Mouse (Mus musculus) layer of hippocampus, adult 8-10 months (tissue): Measurements from ENCODE around the gene Capn5. TPM values are rescaled to one million over a fixed set of nuclear protein-coding genes. Genes with fewer than 3 reads are reported as not detected.
"Not testable (repeated sequence)": the region's sequence is repeated elsewhere in the genome, so short reads cannot be mapped to it uniquely, and the experiment has no call there.

Experiments
- DNase-seq, 2 experiments: peaks; one replicate each; pipeline ENCODE4 v3.0.0; 2022; ENCODE audit warnings: low spot score in 2 of 2
- total RNA-seq, 4 experiments: library from RNA; stranded (reverse); gene quantifications; 2 replicates each; pipeline ENCODE4 v1.2.4; 2022

Gene Capn5
- 10 to 100 TPM; 37.9 to 46.5 (median 40.4) TPM for total RNA-seq

DNA sequence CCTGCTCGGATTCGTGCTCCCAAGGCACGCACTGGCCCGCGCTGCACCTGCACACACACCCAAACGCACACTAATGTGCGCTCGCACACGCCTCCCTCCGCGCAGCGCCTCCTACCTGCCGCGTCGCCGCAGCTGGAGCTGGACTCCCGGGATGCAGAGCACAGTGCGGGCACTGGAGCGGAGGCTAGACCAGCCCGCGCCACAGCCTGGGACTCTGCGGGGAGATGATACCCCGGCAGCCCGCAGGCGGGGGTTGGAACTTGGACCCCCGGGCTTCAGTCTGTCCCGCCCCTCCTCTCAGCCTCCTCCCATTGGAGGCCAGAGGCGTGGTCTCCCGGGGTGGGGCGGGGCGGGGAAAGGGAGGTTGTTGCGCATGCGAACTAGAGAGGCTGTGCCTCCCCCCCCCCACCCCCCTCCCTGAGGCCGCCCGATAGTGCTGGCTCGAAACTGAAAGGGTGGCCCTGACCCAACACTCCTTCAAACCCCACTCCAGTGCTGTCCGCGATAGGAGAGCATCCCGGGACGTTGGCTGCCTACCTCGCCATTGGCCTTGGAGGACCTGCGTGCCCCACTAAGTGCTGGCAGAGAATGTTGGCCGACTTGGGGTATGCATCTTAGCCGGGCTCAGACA lies at the start of gene Capn5:
TSS of gene Capn5 (minus strand) at position 346 of the 631 bp plus-strand sequence.
- peak; percentile 35 to 41 for DNase-seq

DNA sequence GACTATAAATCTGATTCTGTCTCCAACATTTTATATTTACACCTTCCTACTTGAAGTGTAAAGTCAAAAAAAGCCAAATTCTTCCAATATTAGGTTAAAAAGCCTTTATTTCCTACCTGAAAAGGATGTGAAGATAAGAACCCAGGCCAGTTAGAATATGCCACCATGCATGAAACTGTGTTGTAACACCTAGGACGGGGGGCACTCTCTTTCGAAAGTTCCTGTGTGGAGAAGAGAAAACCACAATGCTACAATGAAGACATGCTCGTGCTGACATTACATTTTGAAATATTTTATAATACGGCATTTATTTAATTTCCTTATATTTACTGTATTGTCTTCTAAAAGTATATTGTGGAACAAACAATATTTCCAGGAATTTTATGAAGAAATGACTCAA lies 45.7 kb upstream of the Capn5 start:
- no peak for DNase-seq

DNA sequence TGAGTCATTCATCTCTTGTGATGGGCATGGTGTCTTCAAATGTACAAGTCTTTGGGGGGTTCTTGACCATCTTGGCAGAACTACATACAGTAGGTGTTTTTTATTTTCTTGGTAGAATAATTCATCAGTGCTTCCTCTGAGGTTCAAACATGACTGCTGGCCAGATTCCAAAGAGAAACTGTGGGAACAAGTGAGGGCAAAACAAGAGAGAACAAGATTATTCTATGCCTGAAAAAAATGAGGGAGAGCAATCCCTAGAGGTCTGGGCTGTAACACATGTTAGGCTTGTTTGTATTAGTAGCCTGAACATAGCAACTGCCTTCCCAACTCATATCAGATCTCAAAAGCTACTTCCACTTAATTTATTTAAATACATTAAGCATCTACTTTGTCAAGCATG lies 38.6 kb upstream of the Capn5 start:
- no peak for DNase-seq

DNA sequence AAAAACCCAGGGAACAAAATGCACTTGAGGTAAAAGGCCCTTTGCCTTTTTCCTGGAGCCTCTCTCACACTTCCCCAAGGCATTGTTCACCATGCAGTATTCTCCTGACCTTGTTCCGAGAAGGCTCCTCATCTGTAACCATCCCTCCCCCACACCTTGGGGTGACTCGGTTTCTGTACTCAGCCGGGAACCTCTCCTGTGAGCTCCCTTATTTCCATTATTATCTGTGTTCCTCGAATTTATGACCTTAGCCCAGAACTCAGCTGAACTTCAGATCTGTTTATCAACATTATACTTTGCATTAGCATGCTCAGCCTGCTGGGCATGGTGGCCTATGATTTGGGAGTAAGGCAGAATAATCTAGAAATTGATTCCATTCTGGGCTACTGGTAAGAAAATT lies 24.9 kb upstream of the Capn5 start:
- no peak for DNase-seq

DNA sequence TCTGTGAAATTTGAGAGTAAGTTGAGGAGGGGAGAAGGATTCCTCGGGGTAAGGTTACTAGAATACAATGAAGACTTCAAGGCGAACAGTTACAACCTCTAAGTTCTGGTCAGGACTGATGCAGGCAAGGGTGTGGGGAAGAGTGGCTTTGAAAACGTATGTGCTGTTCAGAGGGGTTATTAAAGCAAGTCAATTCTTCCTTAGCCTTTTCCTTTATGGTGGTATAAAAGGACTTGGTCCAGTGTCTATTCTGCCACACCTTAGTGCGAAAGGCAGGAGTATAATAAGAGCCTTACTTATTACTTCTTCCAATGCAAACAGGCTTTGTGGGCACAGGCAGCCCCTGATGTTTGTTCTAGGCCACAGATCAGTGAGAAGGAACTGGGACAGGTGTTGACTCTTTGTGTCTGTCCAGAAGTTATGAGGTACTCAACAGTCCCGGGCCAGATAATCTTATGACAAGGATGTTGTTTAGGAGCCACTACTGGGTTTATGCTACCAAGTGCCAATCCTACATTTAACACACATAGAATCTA lies 23.5 kb upstream of the Capn5 start:
- DNase-seq, result no peak

DNA sequence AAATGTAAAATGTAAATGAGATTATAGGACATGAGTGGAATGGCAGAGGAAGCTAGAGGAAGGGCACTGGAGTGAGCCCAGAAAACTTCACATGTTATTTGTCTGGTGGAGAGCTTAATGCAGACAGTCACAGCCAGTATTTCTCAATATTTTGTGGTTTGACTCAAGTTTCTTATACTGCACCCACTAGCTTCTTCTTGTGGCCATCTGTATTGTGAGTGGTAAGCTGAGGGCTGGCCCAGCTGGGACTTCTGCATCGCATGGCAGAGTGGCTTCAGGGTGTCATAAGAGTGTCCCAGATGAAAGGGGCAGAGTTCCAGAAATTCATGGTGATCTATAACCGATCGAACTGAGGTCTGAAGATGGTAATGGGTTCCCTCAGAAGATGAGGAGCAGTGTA lies 22.3 kb upstream of the Capn5 start:
- DNase-seq, result no peak

DNA sequence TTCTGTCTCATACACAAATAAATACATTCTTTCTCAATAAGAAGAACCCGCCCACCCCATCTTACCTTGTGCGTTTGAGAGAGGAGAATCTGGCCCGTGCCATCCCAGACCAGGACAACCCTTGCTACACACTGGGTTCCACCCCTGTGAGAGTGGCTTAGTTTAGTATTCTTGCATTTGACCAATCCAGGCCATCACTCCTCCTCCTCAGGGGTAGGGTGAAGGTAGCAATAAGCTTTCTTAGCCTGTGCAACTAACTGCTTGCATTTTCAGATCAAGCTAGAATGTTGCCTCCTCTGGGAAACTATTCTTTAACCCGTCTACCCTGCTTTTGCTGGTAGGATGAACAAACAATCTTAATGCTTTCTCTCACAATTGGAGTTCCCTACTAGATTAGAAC lies 21.3 kb upstream of the Capn5 start, which contains the start of gene B3gnt6:
TSS of gene B3gnt6 (minus strand) at position 101 of the 400 bp plus-strand sequence.
- no peak for DNase-seq

DNA sequence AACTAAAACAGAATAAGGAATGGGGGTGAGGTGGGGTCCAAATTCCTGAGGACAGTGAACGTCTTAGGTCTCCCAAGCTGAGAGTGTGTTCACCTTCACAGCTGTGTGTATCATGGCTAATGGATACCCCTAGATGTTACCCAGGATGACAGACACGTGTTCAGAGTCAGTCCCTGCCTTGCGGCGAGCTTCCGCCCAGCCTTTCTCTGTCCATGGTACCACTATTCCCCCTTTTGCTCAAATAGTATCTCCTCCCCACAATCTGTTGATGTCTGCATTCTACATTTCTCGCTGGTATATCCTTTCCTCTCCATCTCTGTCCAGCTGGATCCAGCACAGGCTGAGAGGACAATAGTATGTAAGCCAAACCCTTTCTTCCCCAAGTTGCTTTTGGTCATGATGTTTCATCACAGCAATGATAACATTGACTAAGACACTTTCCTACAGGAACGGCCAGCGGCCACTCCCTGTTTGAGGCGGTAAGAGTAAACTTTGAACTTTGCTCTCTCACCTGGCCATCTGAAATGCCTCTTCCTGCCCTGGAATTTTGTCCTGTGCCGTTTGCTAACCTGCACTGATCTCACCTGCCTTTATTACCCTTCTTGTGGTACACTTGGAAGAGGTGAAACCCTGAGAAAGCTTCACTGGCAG lies 17.2 kb upstream of the Capn5 start:
- no peak for DNase-seq

DNA sequence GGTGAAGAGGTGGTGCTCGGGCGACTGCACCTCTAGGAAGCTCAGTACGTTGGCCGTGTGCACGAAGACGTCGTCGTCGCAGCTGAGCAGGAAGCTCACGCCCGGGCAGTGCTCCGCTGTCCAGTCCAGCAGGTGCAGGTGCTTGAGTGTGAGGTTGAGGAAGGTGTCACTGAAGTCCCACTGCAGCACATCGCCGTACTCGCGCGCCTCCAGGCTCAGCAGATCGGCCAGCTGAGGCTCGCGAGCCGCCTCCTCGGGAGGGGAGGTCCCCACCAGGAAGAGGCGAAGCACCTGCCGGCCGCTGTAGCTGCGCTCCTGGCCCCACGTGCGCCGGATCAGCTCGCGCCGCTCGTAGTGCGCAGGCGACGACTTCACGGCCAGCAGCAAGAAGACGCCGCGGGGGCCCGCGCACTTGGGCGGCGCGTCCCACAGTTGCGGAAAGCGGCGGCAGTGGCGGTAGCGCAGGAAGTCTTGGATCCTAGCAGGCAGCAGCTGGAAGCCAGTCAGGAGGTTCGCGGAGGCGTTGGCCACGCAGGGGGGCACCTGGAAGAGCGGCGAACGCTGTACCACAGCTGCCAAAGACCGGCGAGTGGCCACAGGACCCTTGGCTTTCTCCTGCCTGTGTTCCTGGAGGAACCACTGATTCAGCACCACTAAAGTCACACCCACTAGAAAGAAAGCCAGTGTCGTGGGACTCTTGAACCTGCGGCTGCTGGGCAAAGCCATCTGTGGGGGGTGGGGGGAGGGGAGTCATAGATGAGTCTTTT lies 16.1 kb upstream of the Capn5 start:
- DNase-seq, result no peak

DNA sequence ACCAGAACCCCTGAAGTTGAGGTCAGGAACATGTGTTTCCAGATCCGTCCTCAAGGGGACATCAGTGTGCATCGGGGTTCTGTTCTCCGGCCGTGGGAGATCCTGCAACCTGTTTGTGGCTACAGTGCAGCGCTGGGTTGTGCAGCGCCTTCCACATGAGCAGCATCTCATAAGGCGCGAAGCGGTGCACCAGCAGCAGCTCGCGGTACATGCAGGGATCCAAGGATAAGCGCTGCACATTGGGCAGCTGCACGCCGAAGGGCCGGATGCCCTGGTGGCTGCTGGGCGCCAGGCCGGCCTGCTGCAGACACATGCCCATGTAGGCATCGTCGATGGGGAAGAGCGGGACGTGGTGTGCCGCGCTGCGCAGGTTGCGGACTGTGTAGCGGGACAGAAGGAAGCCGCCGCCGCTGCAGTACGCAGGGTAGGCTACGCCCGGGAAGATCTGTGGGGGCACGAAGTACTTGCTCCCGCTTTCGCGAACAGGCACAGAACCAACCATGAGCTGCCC lies 15.5 kb upstream of the Capn5 start:
- DNase-seq, result no peak

DNA sequence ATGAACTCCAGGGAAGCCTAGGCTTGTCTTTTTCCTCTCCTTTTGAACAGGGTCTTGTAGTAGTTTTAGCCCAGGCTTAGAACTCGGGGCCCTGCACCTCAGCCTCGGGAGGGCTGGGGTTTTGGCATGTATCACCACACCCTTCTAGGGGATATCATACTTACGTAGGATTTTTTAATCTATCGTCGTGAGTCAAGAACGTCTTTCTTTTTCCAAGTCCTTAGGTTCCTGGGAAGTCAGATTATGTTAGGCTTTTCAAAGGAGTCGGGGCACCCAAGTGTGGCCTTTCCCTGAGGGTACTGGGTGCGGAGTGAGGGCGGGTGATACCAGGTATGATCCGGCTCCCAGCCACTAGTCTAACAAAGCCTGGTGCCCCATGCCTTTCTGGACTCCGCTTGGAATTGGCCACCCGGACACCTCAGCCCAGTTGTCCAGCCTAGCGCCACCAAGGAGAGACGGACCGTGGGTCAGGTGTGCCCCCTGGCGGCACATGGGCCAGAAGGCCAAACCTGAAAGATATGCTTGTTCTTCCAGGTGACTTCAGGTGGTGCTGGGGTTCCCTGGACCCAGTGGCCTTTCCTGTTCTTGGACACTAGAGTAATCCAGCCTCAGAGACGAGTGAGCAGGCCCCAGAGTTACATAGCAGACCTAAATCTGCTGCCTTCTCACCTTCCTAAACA lies 13.6 kb upstream of the Capn5 start:
- no peak for DNase-seq

DNA sequence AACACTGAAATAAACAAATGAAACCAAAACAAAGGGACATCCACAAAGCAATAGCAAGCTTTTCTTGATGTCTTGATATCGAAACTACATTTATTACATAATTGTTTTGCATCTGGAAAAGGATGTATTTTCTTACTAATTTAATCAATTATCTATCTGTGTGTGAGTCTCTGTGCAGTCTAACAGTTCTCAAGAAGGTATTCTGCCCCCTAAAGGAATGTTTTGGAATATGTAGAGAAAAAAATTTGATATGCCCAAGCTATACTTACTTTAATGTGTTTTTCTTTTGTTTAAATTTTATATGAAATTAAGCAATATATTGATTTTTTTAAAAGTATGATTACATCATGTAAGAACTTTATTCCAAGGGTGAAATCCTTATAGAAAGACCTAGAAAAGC lies 12.5 kb upstream of the Capn5 start:
- no peak for DNase-seq

DNA sequence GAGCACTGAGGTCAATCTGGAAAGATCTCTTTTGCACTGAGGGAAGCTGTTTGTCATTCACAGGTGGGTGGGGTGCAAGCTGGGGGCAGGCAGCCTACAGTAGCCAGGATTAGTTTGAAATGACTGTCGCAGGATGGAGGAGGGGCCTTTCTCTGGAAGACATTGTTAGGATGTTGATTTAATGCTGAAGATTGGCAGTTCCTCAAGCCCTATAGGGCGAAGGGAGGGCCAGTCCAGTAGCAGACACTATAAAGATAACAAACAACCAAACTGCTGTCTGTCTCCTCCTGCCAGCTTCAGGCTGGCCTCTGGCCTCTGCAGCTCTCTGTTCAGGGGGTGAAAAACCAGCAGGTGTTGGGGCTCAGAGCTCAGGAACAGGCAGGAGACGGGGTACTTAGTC lies 11.7 kb upstream of the Capn5 start:
- no peak for DNase-seq

DNA sequence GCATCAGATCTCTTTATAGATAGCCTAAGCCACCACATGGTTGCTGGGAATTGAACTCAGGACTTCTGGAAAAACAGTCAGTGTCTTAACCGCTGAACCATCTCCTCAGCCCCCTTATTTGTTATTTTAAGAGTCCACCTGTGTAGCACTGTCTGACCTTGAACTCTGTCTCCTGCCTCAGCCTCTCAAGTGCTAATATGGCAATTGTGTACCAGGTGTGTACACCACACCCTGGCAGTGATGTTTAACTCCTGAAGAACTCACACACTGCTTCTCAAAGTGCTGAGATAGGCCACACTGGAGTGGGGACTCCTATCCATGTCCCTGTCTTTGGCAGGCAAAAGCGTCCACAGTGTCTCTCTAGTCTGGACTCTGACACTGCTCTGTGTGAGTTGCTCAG lies 10.6 kb upstream of the Capn5 start:
- DNase-seq, result no peak

DNA sequence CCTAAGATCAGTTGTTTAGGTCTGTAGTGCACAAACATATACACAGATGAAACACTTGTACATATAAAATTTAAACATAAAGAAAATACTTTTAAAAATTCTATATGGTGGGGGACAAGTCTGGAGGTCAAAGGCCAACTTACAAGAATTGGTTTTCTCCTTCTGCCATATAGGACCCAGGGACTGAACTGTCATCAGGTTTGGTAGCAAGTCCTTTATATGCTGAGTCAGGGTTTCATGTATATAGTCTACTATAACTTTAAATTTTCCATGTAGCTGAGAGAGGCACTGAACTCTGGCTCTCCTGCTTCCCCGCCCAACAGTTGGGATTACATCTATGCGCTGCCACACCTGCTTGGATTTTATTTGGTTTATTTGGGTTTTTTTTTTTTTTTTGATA lies 10.2 kb upstream of the Capn5 start:
- DNase-seq, result no peak

DNA sequence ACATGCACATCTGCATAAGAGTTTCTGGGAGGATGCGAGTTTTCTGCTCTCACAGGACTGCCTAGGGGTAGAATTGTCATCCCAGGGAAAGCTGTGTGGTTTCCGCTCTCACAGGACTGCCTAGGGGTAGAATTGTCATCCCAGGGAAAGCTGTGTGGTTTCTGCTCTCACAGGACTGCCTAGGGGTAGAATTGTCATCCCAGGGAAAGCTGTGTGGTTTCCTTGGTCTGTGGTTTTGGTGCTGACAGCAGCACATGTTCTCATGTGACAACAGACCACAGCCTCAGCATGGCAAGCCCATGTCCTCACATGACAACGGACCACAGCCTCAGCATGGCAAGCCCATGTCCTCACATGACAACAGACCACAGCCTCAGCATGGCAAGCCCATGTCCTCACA lies 9.3 kb upstream of the Capn5 start:
- DNase-seq, result not testable (repeated sequence)

DNA sequence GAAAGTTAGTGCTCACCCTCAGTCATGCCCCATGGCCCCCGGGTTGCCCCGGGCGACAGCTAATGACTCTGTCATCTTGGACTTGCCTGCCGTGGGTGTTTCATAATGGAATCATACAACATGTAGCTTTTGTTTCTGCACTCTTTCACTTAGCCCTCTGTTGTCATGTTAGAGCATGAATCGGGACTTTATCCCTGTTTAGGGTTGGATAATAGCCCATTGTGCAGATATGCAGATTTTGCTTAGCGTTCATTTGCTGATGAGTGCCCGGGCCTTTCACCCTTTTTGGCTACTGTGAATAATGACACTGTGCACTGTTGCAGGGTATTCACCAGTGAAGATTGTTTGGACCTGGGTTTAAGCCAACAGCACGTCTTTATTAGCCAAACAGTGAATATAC lies 8.6 kb upstream of the Capn5 start:
- peak in 1 of 2 experiments; percentile 45 for DNase-seq

DNA sequence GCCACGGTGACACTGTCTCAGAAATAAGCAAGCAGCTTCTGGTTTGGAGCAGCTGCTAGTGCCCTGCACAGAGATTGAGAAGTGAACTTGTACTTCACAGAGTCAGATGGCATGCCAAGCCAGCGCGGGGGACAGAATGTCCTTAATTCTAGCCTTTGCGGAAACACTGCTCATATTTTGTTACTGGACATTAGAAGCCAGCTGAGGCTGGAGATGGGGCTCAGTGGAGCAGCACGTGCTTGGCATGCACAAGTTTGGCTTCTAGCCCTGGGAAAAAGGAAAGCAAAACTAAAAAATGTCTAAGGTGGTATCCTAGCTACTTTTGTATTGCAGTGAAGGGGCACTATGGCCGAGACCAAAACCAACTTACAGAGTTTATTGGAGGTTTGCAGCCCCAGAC lies 7.3 kb upstream of the Capn5 start:
- DNase-seq, result peak in 1 of 2 experiments; percentile 41

DNA sequence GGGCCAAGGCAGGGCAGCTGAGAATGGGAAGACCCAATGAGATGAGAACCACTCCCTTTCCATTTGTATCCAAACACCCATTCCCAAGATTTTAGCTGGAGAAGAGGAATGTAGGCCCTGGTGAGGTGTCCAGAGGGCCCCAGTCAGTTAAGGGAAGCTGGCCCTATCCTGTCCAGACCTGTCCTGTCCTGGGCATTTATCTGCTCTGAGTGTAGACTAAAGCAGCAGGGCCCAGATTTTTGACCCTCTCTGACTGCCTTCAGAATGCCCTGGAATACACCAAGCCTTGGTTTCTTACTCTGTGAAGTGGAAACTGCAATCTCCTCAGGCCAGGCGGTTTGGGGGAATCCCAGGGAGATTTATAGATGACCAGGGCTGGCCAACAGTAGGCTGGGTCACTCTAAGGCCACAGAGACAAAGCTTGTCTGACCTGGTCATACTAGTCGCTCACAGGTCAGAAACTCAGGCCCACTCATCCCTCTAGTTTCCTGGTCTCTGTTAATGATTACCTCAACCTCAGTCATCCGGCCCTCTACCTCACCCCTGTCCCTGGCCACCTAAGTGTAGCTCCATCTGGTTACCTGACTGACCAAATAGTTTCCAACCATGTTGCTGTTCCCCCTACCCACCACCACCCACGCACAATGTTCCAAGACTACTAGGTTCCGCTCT lies 622 bp upstream of the Capn5 start:
- no peak for DNase-seq

DNA sequence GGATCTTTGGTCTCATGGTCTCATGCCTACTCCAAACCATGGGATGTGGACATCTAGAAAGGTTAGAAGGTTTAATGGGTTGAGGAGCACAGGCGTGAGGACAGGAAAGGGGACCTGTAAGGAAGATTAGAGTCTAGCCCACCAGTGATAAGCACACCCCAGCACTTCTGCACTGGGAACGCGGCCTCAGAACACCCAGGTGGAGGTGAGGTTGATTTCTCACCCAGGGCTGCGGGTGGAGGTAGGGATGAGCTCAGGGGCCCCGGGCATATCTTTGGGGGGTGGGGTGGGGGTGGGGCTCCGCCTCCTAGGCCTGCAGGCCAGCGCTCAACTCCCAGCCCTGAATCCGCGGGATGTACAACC lies 527 bp downstream of the Capn5 start:
- no peak for DNase-seq

DNA sequence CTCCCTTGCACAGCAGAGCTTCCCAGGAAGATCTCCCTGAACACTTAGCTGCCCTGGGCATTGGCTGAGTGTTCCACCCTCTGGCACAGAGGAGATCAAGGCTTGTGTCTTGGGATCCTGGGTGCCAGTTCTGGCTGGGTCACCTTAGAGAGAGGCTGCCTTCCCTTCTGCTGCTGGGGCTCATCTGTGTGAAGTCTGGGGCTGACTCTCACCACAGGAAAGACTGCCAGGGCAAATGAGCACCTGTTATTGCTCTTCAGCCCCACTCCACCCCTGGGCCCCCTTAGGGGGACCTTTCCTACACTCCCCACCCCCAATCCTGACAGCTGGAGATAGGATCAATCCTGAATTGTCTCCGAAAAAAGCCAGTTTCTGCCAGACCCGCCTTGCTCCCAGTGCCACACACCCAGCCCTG lies 996 bp downstream of the Capn5 start:
- no peak for DNase-seq
